Mouse (Mus musculus) C2C12 (cell line): ENCODE data around the gene Papss2. TPM values are rescaled to one million over a fixed set of nuclear protein-coding genes. Genes with fewer than 3 reads are reported as not detected.

Experiments
- H3K27me3 ChIP-seq: one replicate; pipeline ENCODE4 v1.6.1; 2011; ENCODE audit not compliant: control insufficient read depth, insufficient read depth, insufficient read length
- H3K36me3 ChIP-seq: one replicate; pipeline ENCODE4 v1.6.1; 2011; ENCODE audit not compliant: control insufficient read depth, insufficient read depth
- H3K4me3 ChIP-seq: one replicate; pipeline ENCODE4 v1.5.1; 2011; ENCODE audit warnings: mild to moderate bottlenecking, control low read depth; ENCODE audit not compliant: poor library complexity, insufficient read depth, severe bottlenecking
- H3K79me2 ChIP-seq: one replicate; pipeline ENCODE4 v1.6.1; 2011; ENCODE audit not compliant: control insufficient read depth, insufficient read depth
- H3K79me3 ChIP-seq: one replicate; pipeline ENCODE4 v1.6.1; 2011; ENCODE audit warnings: low read depth, control low read depth
- H3ac ChIP-seq: one replicate; pipeline ENCODE3; 2011; ENCODE audit warnings: low read depth; ENCODE audit not compliant: control insufficient read depth, insufficient read length
- CEBPB ChIP-seq: IDR thresholded peaks from one replicate; pipeline ENCODE4 v1.6.1; 2011; ENCODE audit warnings: low read depth, mild to moderate bottlenecking, control low read depth, moderate library complexity
- CTCF ChIP-seq: IDR thresholded peaks from one replicate; pipeline ENCODE4 v1.5.1; 2011; ENCODE audit not compliant: control insufficient read depth, insufficient read depth, insufficient read length
- FOSL1 ChIP-seq: IDR thresholded peaks from one replicate; pipeline ENCODE4 v1.8.0; 2011; ENCODE audit warnings: mild to moderate bottlenecking, low read length; ENCODE audit not compliant: poor library complexity, insufficient read depth, severe bottlenecking
- MAX ChIP-seq: IDR thresholded peaks from one replicate; pipeline ENCODE4 v1.6.1; 2011; ENCODE audit warnings: mild to moderate bottlenecking, control low read depth
- MYOD1 ChIP-seq: IDR thresholded peaks from one replicate; pipeline ENCODE4 v1.6.1; 2011; ENCODE audit warnings: low read depth; ENCODE audit not compliant: control insufficient read depth, insufficient read length
- MYOG ChIP-seq: IDR thresholded peaks from one replicate; pipeline ENCODE4 v1.6.1; 2011; ENCODE audit not compliant: control insufficient read depth, insufficient read length; ENCODE audit errors: extremely low read depth
- USF1 ChIP-seq: IDR thresholded peaks from one replicate; pipeline ENCODE4 v1.6.1; 2011; ENCODE audit warnings: low read depth, mild to moderate bottlenecking, control low read depth, moderate library complexity
- polyA plus RNA-seq: library from polyadenylated mRNA; unstranded; fragments of >200 nt; fragmentation: generic; extraction: Trizol; gene quantifications from one replicate; pipeline ENCODE4 v1.2.1, GENCODE M21; 2012; ENCODE audit warnings: missing spikeins

Papss2 gene
- polyA plus RNA-seq, 1 experiment: 0.29 TPM

GRCm38 (mm10) chr19:32641995-32642394 is 46.4 kb downstream of the Papss2 start:
- no peaks in the 10 kb centered on the region for H3K79me2 ChIP-seq
- no peaks in the 10 kb centered on the region for H3K79me3 ChIP-seq
- no peak for TF ChIP-seq CEBPB
- no peak for TF ChIP-seq CTCF
- TF ChIP-seq MYOD1: no peak
- no peak for TF ChIP-seq MYOG
- no peak for TF ChIP-seq FOSL1
- TF ChIP-seq USF1: no peak
- TF ChIP-seq MAX: no peak
- peaks cover 12% of the 10 kb centered on the region for H3K27me3 ChIP-seq
- H3K4me3 ChIP-seq: no peak overlapping the region
- H3ac ChIP-seq: no peak overlapping the region
- no peaks in the 10 kb centered on the region for H3K36me3 ChIP-seq

- Histone ChIP-seq H3ac (no peak overlapping the region), H3K79me3 (no peaks in the 10 kb centered on the region), H3K79me2 (no peaks in the 10 kb centered on the region), H3K4me3 (no peak overlapping the region), H3K36me3 (no peaks in the 10 kb centered on the region), H3K27me3 (peaks cover 8% of the 10 kb centered on the region)
- TF ChIP-seq USF1: no peak
- no peak for TF ChIP-seq CTCF
- TF ChIP-seq MYOD1: no peak
- no peak for TF ChIP-seq FOSL1
- no peak for TF ChIP-seq CEBPB
- TF ChIP-seq MAX: no peak
- TF ChIP-seq MYOG: no peak
These were observed 48.1 kb downstream of the Papss2 start for GRCm38 (mm10) chr19:32643642-32644041.

GRCm38 (mm10) chr19:32645939-32646338 is 50.3 kb downstream of the Papss2 start:
- Histone ChIP-seq H3K79me3 (no peaks in the 10 kb centered on the region), H3K27me3 (no peaks in the 10 kb centered on the region), H3K79me2 (no peaks in the 10 kb centered on the region), H3K4me3 (no peak overlapping the region), H3ac (no peak overlapping the region), H3K36me3 (no peaks in the 10 kb centered on the region)
- no peak for TF ChIP-seq FOSL1
- TF ChIP-seq CTCF: no peak
- TF ChIP-seq CEBPB: no peak
- no peak for TF ChIP-seq MYOG

- no peaks in the 10 kb centered on the region for H3K36me3 ChIP-seq
- no peak overlapping the region for H3ac ChIP-seq
- no peak overlapping the region for H3K4me3 ChIP-seq
- H3K79me3 ChIP-seq: no peaks in the 10 kb centered on the region
- H3K27me3 ChIP-seq: no peaks in the 10 kb centered on the region
- TF ChIP-seq CTCF: no peak
- TF ChIP-seq FOSL1: no peak
- no peak for TF ChIP-seq MYOG
- no peaks in the 10 kb centered on the region for H3K79me2 ChIP-seq
These were observed 50.8 kb downstream of the Papss2 start for GRCm38 (mm10) chr19:32646382-32646781.

GRCm38 (mm10) chr19:32648019-32648571 is 52.5 kb downstream of the Papss2 start:
- no peak overlapping the region for H3K4me3 ChIP-seq
- no peaks in the 10 kb centered on the region for H3K36me3 ChIP-seq
- H3ac ChIP-seq: no peak overlapping the region
- TF ChIP-seq MAX (no peak), USF1 (no peak), CTCF (no peak), MYOG (no peak)
- H3K79me3 ChIP-seq: no peaks in the 10 kb centered on the region
- H3K27me3 ChIP-seq: no peaks in the 10 kb centered on the region
- no peaks in the 10 kb centered on the region for H3K79me2 ChIP-seq

- Histone ChIP-seq H3K79me3 (no peaks in the 10 kb centered on the region), H3K27me3 (no peaks in the 10 kb centered on the region), H3K36me3 (no peaks in the 10 kb centered on the region), H3ac (no peak overlapping the region), H3K79me2 (no peaks in the 10 kb centered on the region), H3K4me3 (no peak overlapping the region)
- no peak for TF ChIP-seq CEBPB
- no peak for TF ChIP-seq CTCF
- no peak for TF ChIP-seq MYOG
- TF ChIP-seq MYOD1: no peak
- TF ChIP-seq USF1: no peak
- no peak for TF ChIP-seq FOSL1
- TF ChIP-seq MAX: no peak
These were observed 55.5 kb downstream of the Papss2 start for GRCm38 (mm10) chr19:32651046-32651445.
